Mouse (Mus musculus): ENCODE measurements around the gene Fam240a. TPM values are rescaled to one million over a fixed set of nuclear protein-coding genes. Genes with fewer than 3 reads are reported as not detected.

Gene Fam240a
- total and polyA plus RNA-seq, 2 experiments from 2014 or later = not detected

DNA sequence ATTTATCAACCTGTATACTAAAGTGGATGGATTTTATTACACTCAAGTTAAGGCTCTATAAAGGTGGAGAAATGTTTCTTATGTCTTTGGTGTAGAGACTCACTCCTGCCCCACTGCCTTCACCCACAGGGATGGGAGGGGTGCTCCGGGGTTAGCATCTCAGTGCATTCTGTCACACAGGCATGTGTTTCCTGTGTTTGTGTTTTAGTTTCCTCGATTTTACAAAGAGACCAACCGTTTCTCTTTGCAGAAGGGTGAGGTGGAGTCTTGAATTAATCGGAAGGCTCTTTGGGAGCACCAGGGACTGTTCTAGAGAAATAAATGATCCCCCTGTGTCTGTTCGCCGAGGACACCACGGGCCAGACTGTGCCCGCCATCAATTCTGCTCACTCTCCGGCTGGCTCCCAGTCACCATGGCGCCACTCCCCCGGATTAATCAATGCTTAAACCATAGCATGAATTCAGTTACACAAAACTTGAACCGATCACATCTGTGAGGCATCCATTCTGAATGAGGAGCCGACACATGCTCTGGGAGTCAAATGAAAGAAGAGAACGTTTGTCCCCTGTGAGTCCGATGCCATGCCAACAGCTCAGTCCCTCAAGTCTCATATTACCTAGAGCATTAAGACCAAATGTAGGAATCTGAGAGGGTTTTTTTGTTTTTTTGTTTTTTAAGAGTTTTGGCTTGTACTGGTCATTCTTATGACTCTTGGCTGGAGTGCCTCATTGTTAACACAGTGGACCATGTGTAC lies 4.2 kb upstream of the Fam240a start:
- Histone ChIP-seq H3K36me3 (ENCODE audit: insufficient read depth, low read length) (no peaks in the 10 kb centered on the region), H3K9me3 (ENCODE audit: low read length) (no peaks in the 10 kb centered on the region), H3K27me3 (ENCODE audit: insufficient read depth, low read length) (no peaks in the 10 kb centered on the region), H3K4me1 (ENCODE audit: insufficient read depth, low read length) (no peaks in the 10 kb centered on the region), H3K27ac (ENCODE audit: low read depth, low read length) (no peak overlapping the region), H3K9ac (replicated peaks; ENCODE audit: low read length, poor library complexity, severe bottlenecking) (no peak overlapping the region), H3K4me2 (ENCODE audit: low read depth, low read length, poor library complexity, severe bottlenecking) (no peak overlapping the region), H3K4me3 (ENCODE audit: low read depth, low read length) (no peak overlapping the region)
- DNase-seq (ENCODE audit: low spot score) (no peak), ATAC-seq (ENCODE audit: low FRiP score) (no peak)
- TF ChIP-seq CTCF (IDR thresholded peaks at IDR 0.05) = no peak
- 48% methylated on average over 15 of the region's 15 CpGs for WGBS

DNA sequence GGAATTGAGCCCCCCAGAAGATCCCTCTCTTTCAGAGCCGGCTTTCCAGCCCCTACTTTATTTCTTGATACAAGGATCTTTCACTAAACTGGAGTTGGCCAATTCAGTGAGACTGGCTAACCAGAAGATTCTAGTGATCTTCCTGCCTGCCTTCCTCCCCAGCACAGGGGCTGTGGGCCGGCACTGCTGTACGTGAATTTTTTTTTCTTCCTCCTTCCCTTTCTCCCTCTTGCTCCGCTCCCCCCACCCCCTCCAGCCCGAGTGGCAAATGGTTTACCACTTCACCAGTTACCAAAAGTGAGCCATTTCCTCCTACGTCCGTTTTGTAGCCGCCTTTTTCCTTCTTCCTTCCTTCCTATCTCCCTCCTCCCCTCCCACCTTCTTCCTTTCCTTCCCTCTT lies 1.2 kb downstream of the Fam240a start:
- ATAC-seq (ENCODE audit: low FRiP score) = no peak
- WGBS = 79% methylated on average over 8 of the region's 8 CpGs
- no peak overlapping the region for H3K4me2 ChIP-seq (ENCODE audit: low read depth, low read length, poor library complexity, severe bottlenecking)

GRCm38 (mm10) chr9:110914631-110915236 lies 1.9 kb downstream of the Fam240a start:
- no peaks in the 10 kb centered on the region for H3K27me3 ChIP-seq (ENCODE audit: insufficient read depth, low read length)
- no peak overlapping the region for H3K4me3 ChIP-seq (ENCODE audit: low read depth, low read length)
- no peaks in the 10 kb centered on the region for H3K36me3 ChIP-seq (ENCODE audit: insufficient read depth, low read length)
- no peak for TF ChIP-seq CTCF (IDR thresholded peaks at IDR 0.05)
- WGBS = 62% methylated on average over 21 of the region's 21 CpGs
- H3K4me1 ChIP-seq (ENCODE audit: insufficient read depth, low read length) = no peaks in the 10 kb centered on the region
- no peak for DNase-seq (ENCODE audit: low spot score)
- ATAC-seq (ENCODE audit: low FRiP score) = no peak
- no peak overlapping the region for H3K27ac ChIP-seq (ENCODE audit: low read depth, low read length)
- no peak overlapping the region for H3K9ac ChIP-seq (replicated peaks; ENCODE audit: low read length, poor library complexity, severe bottlenecking)
- H3K9me3 ChIP-seq (ENCODE audit: low read length) = no peaks in the 10 kb centered on the region
- no peak overlapping the region for H3K4me2 ChIP-seq (ENCODE audit: low read depth, low read length, poor library complexity, severe bottlenecking)

More for the DNA sequence above, 1.2 kb downstream of the Fam240a start:
- H3K9me3 ChIP-seq (ENCODE audit: low read length) = no peaks in the 10 kb centered on the region
- H3K4me1 ChIP-seq (ENCODE audit: insufficient read depth, low read length) = no peaks in the 10 kb centered on the region
- H3K9ac ChIP-seq (replicated peaks; ENCODE audit: low read length, poor library complexity, severe bottlenecking) = no peak overlapping the region
- no peaks in the 10 kb centered on the region for H3K27me3 ChIP-seq (ENCODE audit: insufficient read depth, low read length)
- H3K27ac ChIP-seq (ENCODE audit: low read depth, low read length) = no peak overlapping the region
- no peak for DNase-seq (ENCODE audit: low spot score)
- no peaks in the 10 kb centered on the region for H3K36me3 ChIP-seq (ENCODE audit: insufficient read depth, low read length)
- TF ChIP-seq CTCF (IDR thresholded peaks at IDR 0.05) = no peak
- H3K4me3 ChIP-seq (ENCODE audit: low read depth, low read length) = no peak overlapping the region

DNA sequence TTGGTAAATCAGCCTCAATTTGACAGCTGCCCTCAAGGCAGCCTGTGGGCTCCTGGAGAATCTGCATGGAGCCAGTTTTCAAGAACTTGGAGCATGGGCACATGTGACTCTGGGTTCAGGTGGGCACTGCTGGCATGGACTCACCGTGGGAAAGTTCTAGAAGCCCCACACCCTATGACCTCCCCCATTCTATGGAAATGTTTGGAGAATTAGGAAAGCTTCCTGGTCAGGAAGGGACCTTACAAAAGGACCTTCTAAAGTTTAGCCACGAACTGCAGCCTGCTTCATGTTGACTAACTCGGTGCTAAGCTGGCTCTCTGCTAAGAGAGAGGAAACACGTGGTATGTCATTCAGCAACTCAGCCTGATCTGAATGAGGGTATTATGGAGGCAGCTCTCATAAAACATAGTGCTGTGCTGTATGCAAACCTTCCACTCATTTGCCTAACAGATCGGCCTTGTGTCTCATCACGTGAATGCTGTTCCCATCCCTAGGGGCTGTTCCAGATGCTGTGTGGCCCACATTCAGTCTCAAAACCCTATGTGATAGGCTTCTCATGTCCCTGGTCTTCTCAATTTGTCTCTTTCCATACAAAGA lies 7.2 kb downstream of the Fam240a start:
- TF ChIP-seq CTCF (IDR thresholded peaks at IDR 0.05) = no peak
- 65% methylated on average over 6 of the region's 6 CpGs for WGBS
- H3K27ac ChIP-seq (ENCODE audit: low read depth, low read length) = no peak overlapping the region
- H3K4me3 ChIP-seq (ENCODE audit: low read depth, low read length) = no peak overlapping the region
- no peak for ATAC-seq (ENCODE audit: low FRiP score)
- H3K36me3 ChIP-seq (ENCODE audit: insufficient read depth, low read length) = no peaks in the 10 kb centered on the region
- H3K27me3 ChIP-seq (ENCODE audit: insufficient read depth, low read length) = no peaks in the 10 kb centered on the region
- no peak for DNase-seq (ENCODE audit: low spot score)
- H3K4me1 ChIP-seq (ENCODE audit: insufficient read depth, low read length) = no peaks in the 10 kb centered on the region
- no peaks in the 10 kb centered on the region for H3K9me3 ChIP-seq (ENCODE audit: low read length)
- H3K4me2 ChIP-seq (ENCODE audit: low read depth, low read length, poor library complexity, severe bottlenecking) = no peak overlapping the region
- no peak overlapping the region for H3K9ac ChIP-seq (replicated peaks; ENCODE audit: low read length, poor library complexity, severe bottlenecking)

DNA sequence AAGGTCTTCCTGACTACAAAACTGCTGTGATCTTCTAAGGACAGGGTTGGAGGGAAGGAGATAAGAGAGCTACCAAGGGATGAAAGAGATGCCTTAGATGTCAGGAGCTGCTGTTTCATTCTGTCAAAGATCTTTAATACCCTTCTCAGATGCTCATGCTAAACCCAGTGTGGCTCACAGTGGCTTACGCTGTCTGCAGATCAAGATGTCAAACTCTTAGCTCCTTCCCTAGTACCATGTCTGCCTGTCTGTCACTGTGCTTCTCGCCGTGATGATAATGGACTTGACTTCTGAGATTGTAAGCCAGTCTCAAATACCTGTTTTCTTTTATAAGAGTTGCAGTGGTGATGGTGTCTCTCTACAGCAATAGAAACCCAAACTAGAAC lies 8.0 kb downstream of the Fam240a start:
- WGBS = 86% methylated on average over 3 of the region's 3 CpGs
- TF ChIP-seq CTCF (IDR thresholded peaks at IDR 0.05) = no peak
- no peaks in the 10 kb centered on the region for H3K36me3 ChIP-seq (ENCODE audit: insufficient read depth, low read length)
- no peak overlapping the region for H3K4me2 ChIP-seq (ENCODE audit: low read depth, low read length, poor library complexity, severe bottlenecking)
- no peaks in the 10 kb centered on the region for H3K27me3 ChIP-seq (ENCODE audit: insufficient read depth, low read length)
- ATAC-seq (ENCODE audit: low FRiP score) = no peak
- no peak overlapping the region for H3K4me3 ChIP-seq (ENCODE audit: low read depth, low read length)
- H3K27ac ChIP-seq (ENCODE audit: low read depth, low read length) = no peak overlapping the region
- H3K9ac ChIP-seq (replicated peaks; ENCODE audit: low read length, poor library complexity, severe bottlenecking) = no peak overlapping the region
- H3K4me1 ChIP-seq (ENCODE audit: insufficient read depth, low read length) = no peaks in the 10 kb centered on the region
- no peak for DNase-seq (ENCODE audit: low spot score)
- H3K9me3 ChIP-seq (ENCODE audit: low read length) = no peaks in the 10 kb centered on the region
